8 mouse cellular contexts compared by ENCODE assay signal in genomic region chr4:136173210-136173715, GRCm38 (mm10). TPM values are rescaled to one million over a fixed set of nuclear protein-coding genes. Genes with fewer than 3 reads are reported as not detected.
DNase-seq lines count a peak whose midpoint lies in the region; ATAC-seq and TF ChIP-seq lines count a peak whose summit lies in the region.

No protein-coding gene starts in this region.

- peak overlapping the region; percentile 99 for H3K4me2 ChIP-seq in forebrain, embryonic 12.5 days
- peak overlapping the region; percentile 97 for H3K4me2 ChIP-seq in liver, embryonic 14.5 days (ENCODE audit: low read depth)
- H3K4me2 ChIP-seq in stomach, postnatal 0 days (replicated peaks; ENCODE audit: low read depth) = peak overlapping the region; percentile 100

- no peak for TF ChIP-seq CTCF in liver, embryonic 14.5 days (IDR thresholded peaks at IDR 0.05; ENCODE audit: low read depth)
- no peak for TF ChIP-seq CTCF in stomach, postnatal 0 days (IDR thresholded peaks at IDR 0.05; ENCODE audit: low read depth)

- no peaks in the 10 kb centered on the region for H3K9me3 ChIP-seq in forebrain, embryonic 12.5 days
- no peaks in the 10 kb centered on the region for H3K9me3 ChIP-seq in liver, embryonic 14.5 days (ENCODE audit: control insufficient read depth, low read length)
- no peaks in the 10 kb centered on the region for H3K9me3 ChIP-seq in stomach, postnatal 0 days (ENCODE audit: control insufficient read depth, low read length)

- ATAC-seq in forebrain, embryonic 12.5 days (ENCODE audit: low FRiP score) = no peak
- ATAC-seq in liver, embryonic 14.5 days (ENCODE audit: insufficient read depth) = no peak
- ATAC-seq in stomach, postnatal 0 days (ENCODE audit: low FRiP score, low TSS enrichment) = no peak

- no peaks in the 10 kb centered on the region for H3K27me3 ChIP-seq in forebrain, embryonic 12.5 days
- no peaks in the 10 kb centered on the region for H3K27me3 ChIP-seq in liver, embryonic 14.5 days (ENCODE audit: control insufficient read depth, insufficient read depth, low read length)
- H3K27me3 ChIP-seq in stomach, postnatal 0 days (ENCODE audit: control insufficient read depth, insufficient read depth, low read length) = no peaks in the 10 kb centered on the region

- TF ChIP-seq EP300 in liver, embryonic 14.5 days (IDR thresholded peaks at IDR 0.05; ENCODE audit: low read depth) = no peak
- no peak for TF ChIP-seq EP300 in stomach, postnatal 0 days (optimal IDR thresholded peaks at IDR 0.05)

- peak overlapping the region; percentile 75 for H3K9ac ChIP-seq in forebrain, embryonic 12.5 days
- H3K9ac ChIP-seq in liver, embryonic 14.5 days (replicated peaks) = peak overlapping the region; percentile 99
- peak overlapping the region; percentile 64 for H3K9ac ChIP-seq in stomach, postnatal 0 days (ENCODE audit: low read length)

- DNase-seq in adrenal gland, postnatal 14 days = peak; percentile 34
- no peak for DNase-seq in adrenal gland, postnatal 4 days (ENCODE audit: low spot score in 2 of 2)
- DNase-seq in 3T3-L1 (ENCODE audit: low read depth, low spot score) = peak; percentile 43
- no peak for DNase-seq in liver, embryonic 14.5 days (ENCODE audit: low read depth in 3 of 3, low spot score in 3 of 3)
- no peak for DNase-seq in stomach, postnatal 0 days (ENCODE audit: low spot score)
- no peak for DNase-seq in layer of hippocampus, adult 9-11 months
- no peak for DNase-seq in adrenal gland, postnatal 10 days

- peaks cover 66% of the 10 kb centered on the region for H3K4me1 ChIP-seq in forebrain, embryonic 12.5 days
- H3K4me1 ChIP-seq in liver, embryonic 14.5 days (replicated peaks; ENCODE audit: control insufficient read depth in 2 of 2, insufficient read depth in 2 of 2, low read length in 1 of 2) = peaks cover 40 to 43% of the 10 kb centered on the region in 2 experiments
- peaks cover 15% of the 10 kb centered on the region; the same call in 1 of the 2 replicates for H3K4me1 ChIP-seq in stomach, postnatal 0 days (replicated peaks; ENCODE audit: control insufficient read depth, insufficient read depth)

- 2% methylated on average over 14 of the region's 14 CpGs for WGBS in forebrain, embryonic 12.5 days
- WGBS in liver, embryonic 14.5 days (ENCODE audit: insufficient replicate concordance) = 4% methylated on average over 14 of the region's 14 CpGs
- WGBS in stomach, postnatal 0 days = 12% methylated on average over 14 of the region's 14 CpGs

- no peaks in the 10 kb centered on the region for H3K36me3 ChIP-seq in forebrain, embryonic 12.5 days (replicated peaks)
- peaks cover 28% of the 10 kb centered on the region for H3K36me3 ChIP-seq in liver, embryonic 14.5 days (replicated peaks; ENCODE audit: control insufficient read depth, insufficient read depth, low read depth)
- H3K36me3 ChIP-seq in stomach, postnatal 0 days (ENCODE audit: control insufficient read depth, insufficient read depth, low read length) = no peaks in the 10 kb centered on the region

- H3K4me3 ChIP-seq in forebrain, embryonic 12.5 days (replicated peaks) = peak overlapping the region; percentile 82
- peak overlapping the region; percentile 68 to 92 for H3K4me3 ChIP-seq in liver, embryonic 14.5 days (ENCODE audit: insufficient read depth in 1 of 2, low read depth in 2 of 2, low read length in 2 of 2)
- H3K4me3 ChIP-seq in stomach, postnatal 0 days (ENCODE audit: low read depth, low read length) = peak overlapping the region; percentile 63

- H3K27ac ChIP-seq in forebrain, embryonic 12.5 days = peak overlapping the region; percentile 79
- peak overlapping the region; percentile 96 for H3K27ac ChIP-seq in liver, embryonic 14.5 days
- H3K27ac ChIP-seq in stomach, postnatal 0 days (replicated peaks) = 0 out of 2 replicates have a peak overlapping the region, but pooled peaks have one; percentile 40

RNA-seq across cellular contexts. Expression of gene E2f2, which starts 1.1 kb away (rescaled TPM):
- 12.0 and 13.6 TPM in 2 replicates for total RNA-seq in adrenal gland, postnatal 14 days (2021)
- 10 to 100 TPM; 15.0 to 23.0 TPM for total RNA-seq in adrenal gland, postnatal 4 days (2021)
- 13.4 and 14.6 TPM in 2 replicates for polyA plus RNA-seq in forebrain, embryonic 12.5 days (2016; fragmentation: Nextera tagmentation; extraction: Ambion mirVana)
- 38.4 and 40.5 TPM in 2 replicates for polyA plus RNA-seq in liver, embryonic 14.5 days (2012; rRNA removed)
- polyA plus RNA-seq in liver, embryonic 14.5 days (2014; fragmentation: Nextera tagmentation; extraction: Ambion mirVana) = 50.3 and 53.4 TPM in 2 replicates
- polyA plus RNA-seq in stomach, postnatal 0 days (2015; fragmentation: Nextera tagmentation; extraction: Ambion mirVana) = 0.91 and 1.5 TPM in 2 replicates
- total RNA-seq in adrenal gland, postnatal 10 days (2021) = 10 to 100 TPM in 1 of 2 experiments, 1 to 10 TPM in 1; 7.9 to 14.8 TPM

RNA-seq across cellular contexts. Expression of gene Id3, which starts 30.0 kb away (rescaled TPM):
- total RNA-seq in adrenal gland, postnatal 14 days (2021) = 91.3 and 98.0 TPM in 2 replicates
- total RNA-seq in adrenal gland, postnatal 4 days (2021) = 10 to 100 TPM; 97.4 to 99.5 TPM
- 173 and 228 TPM in 2 replicates for polyA plus RNA-seq in forebrain, embryonic 12.5 days (2016; fragmentation: Nextera tagmentation; extraction: Ambion mirVana)
- 23.0 and 29.8 TPM in 2 replicates for polyA plus RNA-seq in liver, embryonic 14.5 days (2012; rRNA removed)
- 33.2 and 33.8 TPM in 2 replicates for polyA plus RNA-seq in liver, embryonic 14.5 days (2014; fragmentation: Nextera tagmentation; extraction: Ambion mirVana)
- polyA plus RNA-seq in stomach, postnatal 0 days (2015; fragmentation: Nextera tagmentation; extraction: Ambion mirVana) = 201 and 224 TPM in 2 replicates
- total RNA-seq in adrenal gland, postnatal 10 days (2021) = 100 to 1,000 TPM in 1 of 2 experiments, 10 to 100 TPM in 1; 97.2 to 110 TPM

RNA-seq across cellular contexts. Expression of gene Asap3, which starts 32.9 kb away (rescaled TPM):
- 3.4 and 3.8 TPM in 2 replicates for total RNA-seq in adrenal gland, postnatal 14 days (2021)
- total RNA-seq in adrenal gland, postnatal 4 days (2021) = 1 to 10 TPM; 6.0 to 6.1 TPM
- polyA plus RNA-seq in forebrain, embryonic 12.5 days (2016; fragmentation: Nextera tagmentation; extraction: Ambion mirVana) = 5.9 and 6.4 TPM in 2 replicates
- polyA plus RNA-seq in liver, embryonic 14.5 days (2012; rRNA removed) = 1.1 and 1.2 TPM in 2 replicates
- 0.66 and 0.85 TPM in 2 replicates for polyA plus RNA-seq in liver, embryonic 14.5 days (2014; fragmentation: Nextera tagmentation; extraction: Ambion mirVana)
- 1.6 and 1.9 TPM in 2 replicates for polyA plus RNA-seq in stomach, postnatal 0 days (2015; fragmentation: Nextera tagmentation; extraction: Ambion mirVana)
- total RNA-seq in adrenal gland, postnatal 10 days (2021) = 1 to 10 TPM; 5.0 to 7.9 TPM

Comparison
In these comparisons a context has a peak if more than half of its experiments do, and no peak if none do; other contexts are left out.
1. DNase-seq: peak in adrenal gland, postnatal 14 days (single experiment) and 3T3-L1 (single experiment); none in adrenal gland, postnatal 4 days (0 of 2), liver, embryonic 14.5 days (0 of 3), stomach, postnatal 0 days (single experiment), layer of hippocampus, adult 9-11 months (single experiment) and adrenal gland, postnatal 10 days (single experiment).
2. H3K27ac ChIP-seq: peak in every context shown above with its lines; median percentile 96 in liver, embryonic 14.5 days; 79 in forebrain, embryonic 12.5 days; 40 in stomach, postnatal 0 days.
3. Peak in every context shown above with its lines, with median percentiles within 50 percentile points of each other: H3K4me2 ChIP-seq, H3K4me3 ChIP-seq and H3K9ac ChIP-seq.